Mouse (Mus musculus) T-helper 17 cell (primary cell): ENCODE data around the gene Nfic.

ENCODE experiments used
- in situ Hi-C, 2 experiments: fragments of 300-600 bp; cut with MboI, MseI; formaldehyde crosslinking; loops; 1 replicate in 1 of 2; 2 replicates in 1 of 2; pipeline ENCODE4 v1.15.1; 2025; ENCODE audit warnings: high pct_unique_total_duplicates in 2 of 2

Nfic gene

GRCm38 (mm10) chr10:81363436-81364346 is 91.7 kb downstream of the Nfic start:
- in situ Hi-C loops: no loop called here

GRCm38 (mm10) chr10:81362336-81362949 is 93.0 kb downstream of the Nfic start:
- in situ Hi-C loops: no loop called here

GRCm38 (mm10) chr10:81360721-81361120 is 94.7 kb downstream of the Nfic start:
- in situ Hi-C loops: no loop called here

- in situ Hi-C loops: no loop called here
Measured at GRCm38 (mm10) chr10:81358841-81359240, 96.6 kb downstream of the Nfic start.

GRCm38 (mm10) chr10:81358209-81358608 is 97.2 kb downstream of the Nfic start:
- in situ Hi-C loops: no loop called here

- in situ Hi-C loops: no loop called here
Measured at GRCm38 (mm10) chr10:81356991-81357844, 98.2 kb downstream of the Nfic start, which contains the start of gene Mfsd12. Gene Mfsd12 (plus strand): TSS chr10:81357491.

- in situ Hi-C loops: no loop called here
Measured at GRCm38 (mm10) chr10:81356352-81356990, 99.0 kb downstream of the Nfic start.

- in situ Hi-C loops: no loop called here
Measured at GRCm38 (mm10) chr10:81355533-81355932, 99.9 kb downstream of the Nfic start.

- in situ Hi-C loops: no loop called here
Measured at GRCm38 (mm10) chr10:81354738-81355477, 100.5 kb downstream of the Nfic start.

- in situ Hi-C loops: no loop called here
Measured at GRCm38 (mm10) chr10:81351678-81352291, 103.7 kb downstream of the Nfic start.

- in situ Hi-C loops: no loop called here
Measured at GRCm38 (mm10) chr10:81350351-81351063, 104.9 kb downstream of the Nfic start, which contains the start of gene Hmg20b. Gene Hmg20b (minus strand): TSS chr10:81350480.

GRCm38 (mm10) chr10:81349961-81350350 is 105.5 kb downstream of the Nfic start:
- in situ Hi-C loops: loop anchor here (5.0 to 10.0 kb wide), 2 partner anchors 48 to 65 kb away; no protein-coding TSS in a partner anchor

GRCm38 (mm10) chr10:81349146-81349545 is 106.3 kb downstream of the Nfic start:
- in situ Hi-C loops: loop anchor here (5.0 to 10.0 kb wide), 2 partner anchors 47 to 64 kb away; no protein-coding TSS in a partner anchor

- in situ Hi-C loops: loop anchor here (5.0 to 10.0 kb wide), 2 partner anchors 44 to 62 kb away; no protein-coding TSS in a partner anchor
Measured at GRCm38 (mm10) chr10:81346453-81347067, 108.9 kb downstream of the Nfic start.
